ENCODE assay signal across 12 mouse cellular contexts in the genomic region with DNA sequence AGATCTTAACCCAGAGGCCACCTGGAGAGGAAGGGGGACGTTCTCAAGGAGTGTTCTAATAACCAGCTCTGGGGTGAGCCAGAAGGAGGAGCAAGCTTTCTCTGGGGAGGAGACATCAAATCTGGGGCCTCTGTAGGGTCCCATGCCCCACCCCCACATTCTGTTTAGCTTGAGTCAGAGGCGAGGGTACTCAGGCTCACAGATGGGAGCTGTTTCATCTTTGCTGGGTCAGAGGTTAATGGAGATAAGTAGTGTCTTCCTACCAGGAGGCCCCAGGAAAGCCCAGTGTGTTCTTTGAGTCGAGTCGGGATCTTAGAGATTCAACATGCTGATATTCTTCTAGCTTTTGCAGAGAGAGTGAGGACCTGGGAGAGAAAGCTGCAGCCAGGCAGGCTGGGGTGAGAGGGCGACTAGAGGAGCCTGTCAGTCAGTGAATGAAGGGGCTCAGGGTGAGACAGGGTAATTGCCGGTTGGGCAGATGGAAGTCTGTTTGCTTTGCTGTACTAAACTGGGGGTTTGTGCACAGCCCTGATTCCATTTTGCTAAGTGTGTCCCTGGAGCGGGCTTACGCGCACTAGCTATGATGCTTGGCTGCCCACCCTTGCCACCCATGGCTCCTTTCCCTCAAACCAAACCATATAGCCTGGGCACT.
DNase-seq lines count a peak whose midpoint lies in the region; ATAC-seq lines count a peak whose summit lies in the region.
"Had no signal": no experiment of that assay in that cellular context is flagged by ENCODE, and none has a peak within 500 bp of the region (broad histone marks: within the 10 kb centered on the region; RNA-seq: fewer than 3 reads in every experiment).

No protein-coding gene starts in this region.

- no peak overlapping the region for H3K27ac ChIP-seq in liver, embryonic 11.5 days (ENCODE audit: low read depth, low read length)
- peak overlapping the region; percentile 21; the same call in 1 of the 2 replicates for H3K27ac ChIP-seq in forebrain, embryonic 14.5 days (ENCODE audit: low read depth, low read length)
- H3K27ac ChIP-seq in neural tube, embryonic 13.5 days (replicated peaks), result no peak overlapping the region
- H3K27ac ChIP-seq: liver, embryonic 14.5 days had no signal

- no peak overlapping the region for H3K4me3 ChIP-seq in liver, embryonic 11.5 days (ENCODE audit: low read depth, low read length)
- H3K4me3 ChIP-seq in forebrain, embryonic 14.5 days (ENCODE audit: low read depth, low read length), result no peak overlapping the region
- H3K4me3 ChIP-seq in neural tube, embryonic 13.5 days, result no peak overlapping the region

- DNase-seq in liver, embryonic 11.5 days (ENCODE audit: low spot score), result no peak
- no peak for DNase-seq in liver
- DNase-seq in embryo, embryonic 9.5 days (ENCODE audit: extremely low spot score), result peak; percentile 78
- DNase-seq in forebrain, embryonic 14.5 days (ENCODE audit: low spot score), result peak; percentile 44
- no peak for DNase-seq in left cerebral cortex, adult 8-10 months (ENCODE audit: low spot score in 2 of 2)
- DNase-seq in cerebellum, adult 11 months, result no peak
- DNase-seq: adrenal gland, adult 8-10 months; kidney, postnatal 25 days; lung, postnatal 36 days had no signal

- H3K36me3 ChIP-seq in liver, embryonic 11.5 days (ENCODE audit: control insufficient read depth, insufficient read depth, low read length), result no peaks in the 10 kb centered on the region
- no peaks in the 10 kb centered on the region for H3K36me3 ChIP-seq in forebrain, embryonic 14.5 days (ENCODE audit: control insufficient read depth, insufficient read depth, low read length)
- H3K36me3 ChIP-seq in neural tube, embryonic 13.5 days, result no peaks in the 10 kb centered on the region

- 0 out of 2 replicates have a peak, but pooled peaks cover 4% of the 10 kb centered on the region for H3K4me1 ChIP-seq in liver, embryonic 11.5 days (replicated peaks; ENCODE audit: control insufficient read depth, insufficient read depth, low read length)
- peaks cover 15% of the 10 kb centered on the region; the same call in 1 of the 2 replicates for H3K4me1 ChIP-seq in forebrain, embryonic 14.5 days (ENCODE audit: control insufficient read depth, insufficient read depth, low read length)
- peaks cover 42% of the 10 kb centered on the region for H3K4me1 ChIP-seq in neural tube, embryonic 13.5 days (replicated peaks)

- 0 out of 2 replicates have a peak, but pooled peaks have one; percentile 18 for ATAC-seq in liver, embryonic 11.5 days (replicated peaks; ENCODE audit: low FRiP score)
- peak; percentile 27; the same call in 1 of the 2 replicates for ATAC-seq in forebrain, embryonic 14.5 days
- peak; percentile 33; the same call in 1 of the 2 replicates for ATAC-seq in neural tube, embryonic 13.5 days (ENCODE audit: low read depth)
- ATAC-seq: Patski had no signal

- no peaks in the 10 kb centered on the region for H3K27me3 ChIP-seq in liver, embryonic 11.5 days (replicated peaks; ENCODE audit: control insufficient read depth, insufficient read depth, low read length)
- no peaks in the 10 kb centered on the region for H3K27me3 ChIP-seq in forebrain, embryonic 14.5 days (replicated peaks; ENCODE audit: control insufficient read depth, insufficient read depth, low read length)
- 0 out of 2 replicates have a peak, but pooled peaks cover 4% of the 10 kb centered on the region for H3K27me3 ChIP-seq in neural tube, embryonic 13.5 days
- H3K27me3 ChIP-seq: Patski had no signal

- 47% methylated on average over 9 of the region's 9 CpGs for WGBS in liver, embryonic 11.5 days
- 45% methylated on average over 9 of the region's 9 CpGs for WGBS in forebrain, embryonic 14.5 days
- 20% methylated on average over 9 of the region's 9 CpGs for WGBS in neural tube, embryonic 13.5 days

- H3K9me3 ChIP-seq in liver, embryonic 11.5 days (ENCODE audit: control insufficient read depth, low read length), result no peaks in the 10 kb centered on the region
- H3K9me3 ChIP-seq in forebrain, embryonic 14.5 days (replicated peaks; ENCODE audit: control insufficient read depth, low read length), result no peaks in the 10 kb centered on the region
- H3K9me3 ChIP-seq in neural tube, embryonic 13.5 days, result no peaks in the 10 kb centered on the region

- no peak overlapping the region for H3K9ac ChIP-seq in liver, embryonic 11.5 days (ENCODE audit: low read depth, low read length)
- no peak overlapping the region for H3K9ac ChIP-seq in forebrain, embryonic 14.5 days (ENCODE audit: low read length)
- no peak overlapping the region for H3K9ac ChIP-seq in neural tube, embryonic 13.5 days
- H3K9ac ChIP-seq: liver, embryonic 14.5 days had no signal

- H3K4me2 ChIP-seq in liver, embryonic 11.5 days, result no peak overlapping the region
- H3K4me2 ChIP-seq in forebrain, embryonic 14.5 days (ENCODE audit: low read length), result no peak overlapping the region
- H3K4me2 ChIP-seq in neural tube, embryonic 13.5 days, result no peak overlapping the region

Comparison
In these comparisons a context has a peak if more than half of its experiments do, and no peak if none do; other contexts are left out.
1. DNase-seq: peak in embryo, embryonic 9.5 days (single experiment) and forebrain, embryonic 14.5 days (single experiment); none in liver, embryonic 11.5 days (single experiment), liver (single experiment), left cerebral cortex, adult 8-10 months (0 of 2) and cerebellum, adult 11 months (single experiment).
2. Peak in every context shown above with its lines, with median percentiles within 50 percentile points of each other: ATAC-seq.